In genomic region chr16:96357903-96358302, GRCm38 (mm10) we compare ENCODE assay signal across 8 mouse cellular contexts.
A peak's percentile ranks its signal among the peaks of the same experiment; 100 is the strongest.
DNase-seq lines count a peak whose midpoint lies in the region; ATAC-seq and TF ChIP-seq lines count a peak whose summit lies in the region.

No protein-coding gene starts in this region.

- WGBS in embryonic facial prominence, embryonic 13.5 days, result 10% methylated on average over 10 of the region's 10 CpGs
- 4% methylated on average over 10 of the region's 10 CpGs for WGBS in heart, embryonic 15.5 days

- no peaks in the 10 kb centered on the region for H3K79me2 ChIP-seq in MEL (ENCODE audit: control insufficient read depth, insufficient read depth, low read length, poor library complexity)

- H3K27me3 ChIP-seq in MEL (ENCODE audit: control insufficient read depth in 1 of 2, insufficient read depth in 2 of 2, low read length in 2 of 2), result no peaks in the 10 kb centered on the region
- H3K27me3 ChIP-seq in embryonic facial prominence, embryonic 13.5 days, result peaks cover 9% of the 10 kb centered on the region
- H3K27me3 ChIP-seq in heart, embryonic 15.5 days, result no peaks in the 10 kb centered on the region

- peak; percentile 46 for TF ChIP-seq RAD21 in MEL (IDR thresholded peaks at IDR 0.05; ENCODE audit: low read depth, low read length)

- peak overlapping the region in 1 of 2 experiments; percentile 45; a peak in 1 of 4 replicates for H3K4me3 ChIP-seq in MEL (ENCODE audit: control insufficient read depth in 1 of 2, insufficient read depth in 1 of 2, low read depth in 2 of 2, low read length in 2 of 2)
- H3K4me3 ChIP-seq in embryonic facial prominence, embryonic 13.5 days, result peak overlapping the region; percentile 31
- peak overlapping the region; percentile 44 for H3K4me3 ChIP-seq in heart, embryonic 15.5 days

- H3K4me1 ChIP-seq in MEL (ENCODE audit: control insufficient read depth in 1 of 2, insufficient read depth in 2 of 2, low read length in 2 of 2), result no peaks in the 10 kb centered on the region
- H3K4me1 ChIP-seq in embryonic facial prominence, embryonic 13.5 days, result peaks cover 4% of the 10 kb centered on the region; the same call in 1 of the 2 replicates
- no peaks in the 10 kb centered on the region for H3K4me1 ChIP-seq in heart, embryonic 15.5 days (replicated peaks)

- TF ChIP-seq CTCF in MEL (IDR thresholded peaks at IDR 0.05 in 2 of 3, conservative IDR thresholded peaks at IDR 0.05 in 1 of 3; ENCODE audit: control insufficient read depth in 1 of 3, insufficient read depth in 1 of 3, low read depth in 2 of 3, low read length in 3 of 3, poor library complexity in 1 of 3, severe bottlenecking in 1 of 3), result peak; percentile 11 to 58 (median 36); a peak in 4 of 6 replicates

- no peak for TF ChIP-seq POLR2A in MEL (IDR thresholded peaks at IDR 0.05; ENCODE audit: control insufficient read depth in 1 of 2, insufficient read depth in 1 of 2, low read depth in 1 of 2, low read length in 2 of 2, poor library complexity in 1 of 2)

- no peak overlapping the region for H3K27ac ChIP-seq in MEL (ENCODE audit: control insufficient read depth, low read depth, low read length)
- no peak overlapping the region for H3K27ac ChIP-seq in embryonic facial prominence, embryonic 13.5 days
- no peak overlapping the region for H3K27ac ChIP-seq in heart, embryonic 15.5 days

- DNase-seq in MEL (ENCODE audit: low read depth, low spot score), result peak; percentile 62
- DNase-seq in adrenal gland, postnatal 36 days, result peak; percentile 87 to 92
- DNase-seq in kidney, postnatal 10 days, result peak; percentile 82
- DNase-seq in lung, postnatal 25 days (ENCODE audit: low spot score), result peak; percentile 79
- peak; percentile 47 for DNase-seq in retina, embryonic 14.5 days (ENCODE audit: low spot score)

- TF ChIP-seq EP300 in MEL (IDR thresholded peaks at IDR 0.05; ENCODE audit: low read depth in 1 of 2, low read length in 2 of 2), result no peak

- no peaks in the 10 kb centered on the region for H3K9me3 ChIP-seq in MEL (replicated peaks; ENCODE audit: insufficient read depth, low read length)
- no peaks in the 10 kb centered on the region for H3K9me3 ChIP-seq in embryonic facial prominence, embryonic 13.5 days
- H3K9me3 ChIP-seq in heart, embryonic 15.5 days (replicated peaks), result no peaks in the 10 kb centered on the region

- H3K36me3 ChIP-seq in MEL (ENCODE audit: control insufficient read depth in 1 of 2, insufficient read depth in 2 of 2, low read length in 2 of 2), result no peaks in the 10 kb centered on the region
- no peaks in the 10 kb centered on the region for H3K36me3 ChIP-seq in embryonic facial prominence, embryonic 13.5 days
- H3K36me3 ChIP-seq in heart, embryonic 15.5 days, result no peaks in the 10 kb centered on the region

- peak overlapping the region; percentile 55 for H3K4me2 ChIP-seq in embryonic facial prominence, embryonic 13.5 days
- H3K4me2 ChIP-seq in heart, embryonic 15.5 days, result peak overlapping the region; percentile 59

- no peak overlapping the region for H3K9ac ChIP-seq in MEL (ENCODE audit: control insufficient read depth, low read depth, low read length, poor library complexity, severe bottlenecking)
- H3K9ac ChIP-seq in embryonic facial prominence, embryonic 13.5 days, result 0 out of 2 replicates have a peak overlapping the region, but pooled peaks have one; percentile 27
- H3K9ac ChIP-seq in heart, embryonic 15.5 days, result no peak overlapping the region

- no peak for ATAC-seq in embryonic facial prominence, embryonic 13.5 days (ENCODE audit: insufficient number of reproducible peaks, insufficient read depth, low FRiP score, low TSS enrichment, low read depth)
- ATAC-seq in heart, embryonic 15.5 days (replicated peaks; ENCODE audit: insufficient number of reproducible peaks, insufficient read depth, low FRiP score, low read depth), result no peak; the same call in 1 of the 2 replicates
- ATAC-seq in erythroid progenitor cell, adult 5-6 weeks (replicated peaks; ENCODE audit: low FRiP score, poor library complexity, severe bottlenecking), result no peak

TF ChIP-seq in MEL, 35 proteins besides CTCF, POLR2A, EP300 and RAD21:
- TF ChIP-seq TAL1 (IDR thresholded peaks at IDR 0.05; ENCODE audit: low read length) (no peak), TCF12 (IDR thresholded peaks at IDR 0.05; ENCODE audit: low read depth, low read length) (no peak), GATA1 (IDR thresholded peaks at IDR 0.05; ENCODE audit: low read depth, low read length) (no peak), MAZ (IDR thresholded peaks at IDR 0.05; ENCODE audit: low read depth, low read length) (no peak), HCFC1 (IDR thresholded peaks at IDR 0.05; ENCODE audit: low read depth, low read length) (no peak), SMC3 (IDR thresholded peaks at IDR 0.05; ENCODE audit: low read depth, low read length) (peak; percentile 43), NELFE (IDR thresholded peaks at IDR 0.05; ENCODE audit: low read depth, low read length) (no peak), NRF1 (IDR thresholded peaks at IDR 0.05; ENCODE audit: insufficient read depth, low read depth, low read length, poor library complexity, severe bottlenecking) (no peak)
